Mouse (Mus musculus) kidney, embryonic 15.5 days (tissue): ENCODE results near the gene Ifnar2. TPM values are rescaled to one million over a fixed set of nuclear protein-coding genes. Genes with fewer than 3 reads are reported as not detected.

Experiments used
- ATAC-seq: fragments of 200-750 bp; cut with Nextera tagmentation; replicated peaks from 2 replicates; pipeline ENCODE4 v1.8.0; 2017; ENCODE audit warnings: moderate TSS enrichment; ENCODE audit not compliant: low FRiP score
- H3K27ac ChIP-seq: fragments of 300-500 bp; sonication (generic); 2 replicates; pipeline ENCODE4 v1.5.1; 2015; ENCODE audit warnings: mild to moderate bottlenecking, inconsistent platforms
- H3K27me3 ChIP-seq: fragments of 300-500 bp; sonication (generic); 2 replicates; pipeline ENCODE4 v1.6.1; 2015; ENCODE audit warnings: inconsistent platforms
- H3K36me3 ChIP-seq: fragments of 300-500 bp; sonication (generic); 2 replicates; pipeline ENCODE4 v1.6.1; 2015; ENCODE audit warnings: inconsistent platforms
- H3K4me1 ChIP-seq: fragments of 300-500 bp; sonication (generic); 2 replicates; pipeline ENCODE4 v1.6.1; 2015; ENCODE audit warnings: inconsistent platforms
- H3K4me2 ChIP-seq: fragments of 300-500 bp; sonication (generic); 2 replicates; pipeline ENCODE4 v1.6.1; 2015; ENCODE audit warnings: moderate library complexity, mild to moderate bottlenecking, inconsistent platforms
- H3K4me3 ChIP-seq: fragments of 300-500 bp; sonication (generic); replicated peaks from 2 replicates; pipeline ENCODE4 v1.5.1; 2015; ENCODE audit warnings: mild to moderate bottlenecking, inconsistent platforms
- H3K9ac ChIP-seq: fragments of 300-500 bp; sonication (generic); 2 replicates; pipeline ENCODE4 v1.6.1; 2015; ENCODE audit warnings: mild to moderate bottlenecking, inconsistent platforms
- H3K9me3 ChIP-seq: fragments of 300-500 bp; sonication (generic); replicated peaks from 2 replicates; pipeline ENCODE4 v1.6.1; 2016; ENCODE audit warnings: inconsistent platforms
- WGBS: fragments of 180-500 bp; shearing (Covaris S2); methylation state at CpG from one replicate; pipeline ENCODE4 v1.1.7; 2015; ENCODE audit warnings: mixed read lengths; 5-methylcytosine and 5-hydroxymethylcytosine counted together
- polyA plus RNA-seq: library from polyadenylated mRNA; unstranded; fragments of >200 nt; fragmentation: Nextera tagmentation; extraction: Ambion mirVana; gene quantifications from 2 replicates; pipeline ENCODE4 v1.2.1, GENCODE M21; 2015

The Ifnar2 gene
- polyA plus RNA-seq, 1 experiment from 2014 or later, result 50.5 TPM

DNA sequence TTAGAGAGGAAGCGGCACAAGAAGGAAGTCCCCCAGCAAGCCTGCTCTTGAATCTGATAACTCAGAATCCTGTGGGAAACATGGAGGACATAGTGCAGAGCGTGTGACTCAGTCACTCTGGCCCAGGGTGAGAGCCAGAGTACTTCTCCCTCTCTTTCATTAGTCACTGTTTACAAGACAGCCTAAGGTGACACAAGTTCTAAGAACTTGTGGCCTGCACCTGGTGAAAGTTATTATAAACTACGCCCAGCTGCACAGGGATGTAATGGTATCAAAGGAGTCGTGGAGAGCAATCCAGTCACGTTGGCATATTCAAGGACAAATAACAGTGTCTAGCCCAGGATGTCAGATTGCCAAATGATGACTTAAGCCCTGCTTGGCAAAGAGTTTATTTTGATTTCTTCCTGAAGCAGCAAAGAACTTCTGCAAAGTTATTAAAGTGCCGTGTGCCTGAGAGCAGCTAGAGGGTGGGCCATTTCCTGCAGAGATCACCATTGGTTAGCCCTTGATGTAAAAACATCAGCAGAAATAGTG lies 79.8 kb downstream of the Ifnar2 start:
- Histone ChIP-seq H3K4me1 (0 out of 2 replicates have a peak, but pooled peaks cover 3% of the 10 kb centered on the region), H3K9ac (no peak overlapping the region), H3K9me3 (no peaks in the 10 kb centered on the region), H3K4me2 (no peak overlapping the region), H3K4me3 (no peak overlapping the region), H3K36me3 (no peaks in the 10 kb centered on the region), H3K27ac (no peak overlapping the region), H3K27me3 (no peaks in the 10 kb centered on the region)
- WGBS, result 49% methylated on average over 6 of the region's 6 CpGs
- ATAC-seq, result no peak

Other genes with a start within 250 kb of the Ifnar2 start
- gene Olig2, start 147.3 kb upstream of the Ifnar2 start, polyA plus RNA-seq, result not detected in 2 replicates
- 0.09 and 0.12 TPM in 2 replicates for gene Olig1, start 103.0 kb upstream of the Ifnar2 start, polyA plus RNA-seq
- gene Gm21970, start 18.9 kb downstream of the Ifnar2 start, polyA plus RNA-seq, result not detected in 2 replicates
- 29.9 and 31.0 TPM in 2 replicates for gene Il10rb, start 33.4 kb downstream of the Ifnar2 start, polyA plus RNA-seq
- gene Ifnar1, start 112.5 kb downstream of the Ifnar2 start, polyA plus RNA-seq, result 58.5 and 62.2 TPM in 2 replicates
- gene Ifngr2, start 174.3 kb downstream of the Ifnar2 start, polyA plus RNA-seq, result 52.0 and 55.9 TPM in 2 replicates
- gene Tmem50b, start 225.0 kb downstream of the Ifnar2 start, polyA plus RNA-seq, result 35.6 and 35.8 TPM in 2 replicates
- gene Dnajc28, start 246.2 kb downstream of the Ifnar2 start, polyA plus RNA-seq, result 3.0 and 3.8 TPM in 2 replicates